Mouse (Mus musculus) brain, embryonic 14.5 days (tissue): Measurements from ENCODE around the gene 1700016H13Rik.
A peak's percentile ranks its signal among the peaks of the same experiment; 100 is the strongest.

ENCODE experiments used
- CTCF ChIP-seq: fragments of 200-500 bp; IDR thresholded peaks from 2 replicates; pipeline ENCODE4 v1.5.1; 2012; ENCODE audit warnings: inconsistent platforms, mild to moderate bottlenecking, moderate library complexity, borderline replicate concordance; ENCODE audit not compliant: insufficient read depth, insufficient read length; ENCODE audit errors: extremely low read depth
- POLR2A ChIP-seq: fragments of 200-500 bp; IDR thresholded peaks from 2 replicates; pipeline ENCODE4 v1.6.1; 2012; ENCODE audit warnings: mild to moderate bottlenecking, inconsistent platforms, borderline replicate concordance; ENCODE audit not compliant: poor library complexity, insufficient read depth, insufficient read length, severe bottlenecking; ENCODE audit errors: extremely low read depth

GRCm38 (mm10) chr5:103680381-103680780 is 24.6 kb upstream of the 1700016H13Rik start:
- TF ChIP-seq CTCF = peak; percentile 85
- TF ChIP-seq POLR2A = no peak
